Mouse (Mus musculus) E14TG2a.4 (cell line): Measurements from ENCODE around the gene Mrpl2.
A peak's percentile ranks its signal among the peaks of the same experiment; 100 is the strongest.

ENCODE experiments used
- H3K27me3 ChIP-seq: 2 replicates; pipeline ENCODE4 v1.6.1; 2014; ENCODE audit warnings: low read length, control low read depth; ENCODE audit not compliant: insufficient read depth
- H3K36me3 ChIP-seq: 2 replicates; pipeline ENCODE4 v1.6.1; 2014; ENCODE audit warnings: low read length, control low read depth; ENCODE audit not compliant: insufficient read depth
- H3K4me1 ChIP-seq: replicated peaks from 2 replicates; pipeline ENCODE4 v1.6.1; 2014; ENCODE audit warnings: low read depth, low read length, control low read depth
- H3K4me3 ChIP-seq: replicated peaks from 2 replicates; pipeline ENCODE4 v1.5.1; 2014; ENCODE audit warnings: mild to moderate bottlenecking, low read length
- H3K9me3 ChIP-seq: 2 replicates; pipeline ENCODE4 v1.6.1; 2014; ENCODE audit warnings: low read length, control low read depth
- CTCF ChIP-seq: conservative IDR thresholded peaks from 2 replicates; pipeline ENCODE4 v1.5.1; 2014; ENCODE audit warnings: low read length
- NANOG ChIP-seq: IDR thresholded peaks from 2 replicates; pipeline ENCODE4 v1.6.1; 2014; ENCODE audit warnings: borderline replicate concordance, low read length, mixed read lengths
- POU5F1 ChIP-seq: IDR thresholded peaks from 2 replicates; pipeline ENCODE4 v1.6.1; 2014; ENCODE audit warnings: low read length, borderline replicate concordance

The Mrpl2 gene

DNA sequence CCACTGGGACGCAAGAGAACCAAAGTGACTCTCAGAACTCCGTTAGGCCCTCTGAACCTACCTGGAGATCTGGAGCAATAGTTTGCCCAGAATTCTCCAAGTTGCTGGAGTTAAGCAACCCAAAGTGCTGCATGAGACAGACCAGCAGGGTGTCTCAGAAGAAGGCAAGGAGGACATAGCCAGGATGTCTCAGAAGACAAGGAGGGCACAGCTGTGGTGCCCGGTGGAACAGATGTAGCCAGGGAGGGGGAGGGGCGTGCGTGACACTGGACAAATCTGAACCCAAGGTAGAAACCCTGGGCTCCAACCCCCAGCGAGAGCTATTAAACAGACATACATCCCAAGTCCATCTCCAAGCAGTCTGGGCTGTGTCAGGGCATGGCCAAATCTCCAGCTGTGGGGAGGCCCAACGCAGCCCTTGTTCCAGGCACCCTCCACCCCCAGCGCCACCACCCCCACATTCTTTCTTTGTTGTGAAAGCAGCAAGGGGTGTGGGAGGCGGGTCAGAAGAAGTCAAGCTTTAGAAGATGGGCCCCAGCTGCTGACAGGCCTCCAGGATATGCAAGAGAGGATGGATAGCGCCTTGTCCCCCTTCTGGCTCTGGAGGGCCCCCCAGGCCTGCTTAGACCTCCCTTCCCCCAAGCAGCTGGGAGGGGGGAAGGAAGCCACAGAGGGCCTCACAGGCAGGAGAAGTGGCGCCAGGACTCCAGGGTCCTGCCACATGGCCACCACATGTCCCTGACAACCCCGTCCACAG, 16.2 kb upstream of the Mrpl2 start:
- no peak for TF ChIP-seq NANOG
- TF ChIP-seq CTCF: no peak
- no peak for TF ChIP-seq POU5F1
- Histone ChIP-seq H3K36me3 (peaks cover 25% of the 10 kb centered on the region), H3K4me3 (peak overlapping the region; percentile 97), H3K4me1 (peaks cover 80% of the 10 kb centered on the region), H3K27me3 (peaks cover 8% of the 10 kb centered on the region), H3K9me3 (no peaks in the 10 kb centered on the region)

DNA sequence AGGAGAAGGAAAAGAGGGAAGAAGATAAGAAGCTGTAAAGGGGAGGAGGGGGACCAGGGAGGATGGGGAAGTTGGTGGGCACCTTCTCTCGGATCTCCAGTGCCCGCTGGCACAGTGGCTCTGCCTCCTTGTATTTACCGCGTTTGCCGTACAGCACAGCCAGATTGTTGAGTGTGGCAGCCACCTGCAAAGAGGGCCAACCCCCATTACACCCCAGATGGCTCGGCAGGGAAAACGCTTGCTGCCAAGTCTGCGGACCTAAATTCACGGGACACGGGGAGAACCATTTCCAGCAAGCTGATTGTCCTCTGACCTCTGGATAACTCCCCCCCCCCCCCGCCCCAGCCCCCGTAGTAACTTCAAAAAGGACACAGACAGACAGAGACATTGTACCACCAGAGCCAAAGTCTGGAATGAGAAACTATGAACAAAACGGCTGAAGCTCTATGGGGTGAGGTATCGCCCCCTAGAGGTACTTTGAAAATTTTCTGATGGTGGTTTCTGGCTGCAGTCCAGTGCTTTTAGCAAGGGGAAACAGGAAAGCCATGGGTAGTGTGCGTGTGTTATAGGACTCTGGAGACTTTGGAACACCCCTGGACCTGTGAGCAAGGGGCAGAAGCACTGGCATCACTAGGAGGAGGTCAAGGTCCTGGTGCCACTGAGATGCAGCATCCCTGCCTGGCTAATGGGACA, 9.1 kb upstream of the Mrpl2 start:
- Histone ChIP-seq H3K36me3 (peaks cover 59% of the 10 kb centered on the region), H3K27me3 (no peaks in the 10 kb centered on the region), H3K4me3 (no peak overlapping the region), H3K9me3 (no peaks in the 10 kb centered on the region), H3K4me1 (peaks cover 61% of the 10 kb centered on the region)
- TF ChIP-seq CTCF: peak; percentile 60
- TF ChIP-seq NANOG: no peak
- TF ChIP-seq POU5F1: no peak

DNA sequence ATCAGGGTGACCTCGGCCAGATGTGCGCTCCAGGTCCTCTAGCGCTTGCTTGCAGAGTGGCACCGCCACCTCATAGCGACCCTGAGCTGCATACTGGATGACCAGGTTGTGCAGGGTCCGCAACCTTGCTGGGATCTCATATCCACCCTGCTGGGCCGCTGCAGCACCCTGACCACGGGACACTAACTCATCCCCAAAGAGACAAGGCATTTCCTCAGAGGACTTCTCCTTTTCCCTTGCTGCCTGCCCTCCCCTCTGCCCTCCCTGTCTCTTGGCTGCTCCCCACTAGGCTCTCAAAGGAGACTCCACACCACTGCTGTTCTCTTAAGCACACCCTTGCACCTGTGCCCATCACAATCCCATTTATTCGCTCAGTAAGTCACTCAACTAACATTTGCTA, 6.1 kb upstream of the Mrpl2 start:
- H3K36me3 ChIP-seq: peaks cover 45% of the 10 kb centered on the region
- no peaks in the 10 kb centered on the region for H3K9me3 ChIP-seq
- no peak for TF ChIP-seq NANOG
- no peak for TF ChIP-seq CTCF
- no peak for TF ChIP-seq POU5F1
- peaks cover 56% of the 10 kb centered on the region for H3K4me1 ChIP-seq
- H3K4me3 ChIP-seq: peak overlapping the region; percentile 53; the same call in 1 of the 2 replicates
- H3K27me3 ChIP-seq: no peaks in the 10 kb centered on the region

DNA sequence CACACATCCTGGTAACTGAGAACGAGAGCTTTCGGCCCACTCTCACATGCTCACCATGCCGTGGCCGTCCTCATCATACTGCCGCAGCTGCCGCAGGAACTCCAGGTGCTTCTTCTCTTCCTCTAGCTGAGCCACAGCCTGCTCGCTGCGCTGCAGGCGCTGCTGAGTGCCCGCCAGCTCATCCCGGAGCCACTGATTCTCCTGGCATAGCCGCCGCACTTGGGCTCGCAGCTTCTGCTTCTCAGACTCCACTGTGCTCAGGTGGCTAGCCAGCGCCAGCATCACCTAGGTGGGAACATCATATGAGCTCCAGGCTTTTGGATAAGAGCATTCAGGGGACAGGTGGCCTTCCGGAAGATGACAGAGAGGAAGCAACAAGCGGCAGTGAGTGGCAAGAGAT, 4.0 kb upstream of the Mrpl2 start:
- H3K27me3 ChIP-seq: no peaks in the 10 kb centered on the region
- peaks cover 29% of the 10 kb centered on the region for H3K36me3 ChIP-seq
- peaks cover 48% of the 10 kb centered on the region for H3K4me1 ChIP-seq
- no peaks in the 10 kb centered on the region for H3K9me3 ChIP-seq
- no peak for TF ChIP-seq POU5F1
- no peak for TF ChIP-seq CTCF
- TF ChIP-seq NANOG: no peak
- H3K4me3 ChIP-seq: peak overlapping the region; percentile 65

DNA sequence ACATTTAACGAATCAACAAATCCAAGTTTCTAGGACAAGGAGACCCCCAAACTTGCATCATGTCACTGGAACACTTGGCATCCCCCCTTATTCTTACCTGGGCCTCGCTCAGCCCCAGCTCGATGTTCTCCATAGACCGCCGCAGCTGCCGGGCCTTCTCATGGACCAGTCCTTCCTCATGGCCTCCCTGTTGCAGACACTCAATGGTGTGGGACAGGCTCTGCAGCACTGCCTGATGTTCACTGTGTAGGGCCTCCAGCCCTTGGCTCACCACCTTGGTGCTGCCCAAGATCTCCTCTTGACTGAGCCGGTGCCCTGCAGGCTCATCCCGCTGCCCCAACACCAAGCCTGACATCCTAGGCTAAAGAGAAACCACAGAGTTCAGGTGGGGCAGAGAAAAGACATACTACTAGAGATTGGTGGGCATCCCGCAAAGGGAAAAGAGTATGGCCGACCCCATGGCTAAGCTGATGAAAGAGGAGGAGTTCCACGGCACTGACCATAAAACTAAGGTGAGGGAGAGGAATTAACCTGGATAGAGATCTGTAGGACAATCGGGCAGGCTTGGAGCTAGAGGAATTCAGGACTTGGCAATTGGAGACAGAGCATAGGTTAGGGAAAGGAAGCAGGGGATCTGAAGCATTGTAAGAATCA, 1.8 kb upstream of the Mrpl2 start:
- Histone ChIP-seq H3K4me3 (peak overlapping the region; percentile 98), H3K27me3 (no peaks in the 10 kb centered on the region), H3K36me3 (peaks cover 42% of the 10 kb centered on the region), H3K4me1 (peaks cover 59% of the 10 kb centered on the region), H3K9me3 (no peaks in the 10 kb centered on the region)
- TF ChIP-seq CTCF (no peak), NANOG (no peak), POU5F1 (no peak)

DNA sequence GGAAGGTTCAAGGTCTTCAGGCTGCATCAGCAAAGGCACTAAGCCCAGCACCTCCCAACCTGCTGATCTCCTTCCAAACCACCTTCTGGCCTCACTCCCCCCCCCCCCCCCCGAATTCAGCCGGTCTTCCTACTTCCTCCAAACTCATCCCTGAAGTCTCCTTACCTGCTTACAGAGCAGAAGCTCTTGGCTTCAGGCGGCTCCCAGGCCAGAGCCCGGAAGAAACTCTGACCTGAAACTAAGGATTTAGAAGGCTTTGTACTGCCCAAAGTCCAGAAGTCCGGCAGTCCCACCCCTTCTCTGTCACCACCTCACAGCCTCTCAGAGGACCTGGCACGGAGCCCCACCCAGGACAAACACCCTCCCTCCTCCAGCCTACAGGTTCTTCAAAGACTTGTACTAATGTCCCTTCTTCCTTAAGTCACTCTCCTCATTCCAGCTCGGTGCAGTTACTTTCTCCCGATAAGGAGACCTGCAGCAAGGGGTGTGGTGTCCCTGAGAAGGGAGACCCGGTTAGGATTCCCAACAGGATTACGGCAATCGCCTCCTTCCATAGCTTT, 1.0 kb upstream of the Mrpl2 start:
- H3K36me3 ChIP-seq: peaks cover 44% of the 10 kb centered on the region
- peaks cover 59% of the 10 kb centered on the region for H3K4me1 ChIP-seq
- TF ChIP-seq POU5F1 (no peak), NANOG (no peak)
- H3K4me3 ChIP-seq: peak overlapping the region; percentile 98
- H3K27me3 ChIP-seq: no peaks in the 10 kb centered on the region
- no peaks in the 10 kb centered on the region for H3K9me3 ChIP-seq

DNA sequence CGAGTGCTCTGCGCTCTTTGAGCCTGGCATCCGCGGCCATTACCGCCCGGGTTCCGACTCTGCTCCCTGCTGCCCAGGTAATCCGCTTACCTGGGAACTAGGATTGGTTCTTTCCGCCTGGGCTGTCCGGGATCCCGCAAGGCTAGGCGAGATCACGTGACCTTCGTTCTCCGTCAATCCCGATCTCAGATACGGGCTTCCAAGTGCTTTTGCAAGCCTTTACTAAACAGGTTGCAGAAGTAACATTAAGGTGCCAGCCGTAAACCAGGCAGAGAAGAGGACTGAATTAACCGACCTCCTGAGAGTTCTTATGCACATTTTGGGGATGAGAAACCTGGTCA, 263 bp downstream of the Mrpl2 start:
- Histone ChIP-seq H3K4me1 (peaks cover 63% of the 10 kb centered on the region), H3K36me3 (peaks cover 33% of the 10 kb centered on the region), H3K4me3 (peak overlapping the region; percentile 98), H3K27me3 (no peaks in the 10 kb centered on the region), H3K9me3 (no peaks in the 10 kb centered on the region)
- TF ChIP-seq CTCF: no peak
- TF ChIP-seq POU5F1: no peak
- TF ChIP-seq NANOG: no peak

DNA sequence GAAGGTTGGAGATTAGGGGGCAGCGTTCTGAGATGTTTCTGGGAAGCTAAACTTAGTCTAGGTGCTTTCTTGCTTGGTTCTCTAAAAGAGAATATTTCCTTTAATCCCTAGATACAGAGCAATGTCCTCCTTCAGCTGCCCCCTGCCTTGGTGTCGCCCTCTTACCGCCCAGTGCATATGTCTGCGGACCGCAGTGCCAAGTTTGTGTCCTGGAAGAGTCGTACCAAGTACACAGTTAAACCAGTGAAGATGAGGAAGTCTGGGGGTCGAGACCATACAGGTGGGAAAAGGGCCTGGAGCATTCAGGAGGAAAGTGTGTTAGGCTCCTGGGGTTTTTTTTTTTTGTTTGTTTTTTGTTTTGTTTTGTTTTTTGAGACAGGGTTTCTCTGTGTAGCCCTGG, 1.2 kb downstream of the Mrpl2 start:
- peaks cover 67% of the 10 kb centered on the region for H3K4me1 ChIP-seq

More for the DNA sequence above, 1.2 kb downstream of the Mrpl2 start:
- peak overlapping the region; percentile 98 for H3K4me3 ChIP-seq
- no peaks in the 10 kb centered on the region for H3K9me3 ChIP-seq
- TF ChIP-seq CTCF (no peak), NANOG (no peak), POU5F1 (no peak)
- peaks cover under 1% of the 10 kb centered on the region; the same call in 1 of the 2 replicates for H3K27me3 ChIP-seq
- H3K36me3 ChIP-seq: peaks cover 33% of the 10 kb centered on the region
